Mouse (Mus musculus) adrenal gland, adult 18-20 months (tissue): Measurements from ENCODE around the gene Crybb3. TPM values are rescaled to one million over a fixed set of nuclear protein-coding genes. Genes with fewer than 3 reads are reported as not detected.
"Not testable (repeated sequence)": the region's sequence is repeated elsewhere in the genome, so short reads cannot be mapped to it uniquely, and the experiment has no call there.

Experiments used
- DNase-seq, 2 experiments: peaks; one replicate each; pipeline ENCODE4 v3.0.0; 2021 to 2022; ENCODE audit warnings: low spot score in 2 of 2
- long read RNA-seq, 2 experiments: library from polyadenylated mRNA; stranded (forward); transcript quantifications; one replicate each; pipeline ENCODE4 v2.0.0; 2021
- total RNA-seq, 2 experiments: library from RNA; stranded (reverse); gene quantifications; 1 replicate in 1 of 2; 2 replicates in 1 of 2; pipeline ENCODE4 v1.2.3; 2021

The Crybb3 gene
- 1 to 10 TPM in 1 of 2 experiments, under 1 TPM in 1; 0.50 to 1.3 TPM for total RNA-seq
- long read RNA-seq, experiment 1 = 0 reads
- long read RNA-seq, experiment 2 = 0 reads

DNA sequence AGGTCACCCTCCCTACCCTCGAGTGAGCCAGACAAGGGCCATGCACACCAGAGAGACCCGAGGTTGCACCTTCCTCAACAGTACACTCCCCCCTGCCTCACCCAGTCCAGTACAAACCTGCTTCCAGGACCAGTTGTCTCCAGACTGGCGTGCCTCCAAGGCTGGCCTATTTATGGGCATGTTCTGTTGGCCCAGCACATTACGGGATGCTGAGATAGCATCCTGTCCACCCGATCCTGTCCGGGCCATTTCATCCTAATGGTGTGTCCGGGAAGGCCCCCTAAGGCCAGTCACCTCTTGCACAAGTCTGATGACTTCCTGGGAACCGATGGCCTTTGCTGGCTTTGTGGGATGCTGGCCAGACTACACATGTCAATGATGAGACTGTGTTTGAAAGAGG is at the start of gene Crybb3:
TSS of gene Crybb3 (minus strand) at position 146 of the 400 bp plus-strand sequence.
- DNase-seq = no peak

GRCm38 (mm10) chr5:113128426-113128825 is 47.0 kb upstream of the Crybb3 start:
- DNase-seq = no peak

DNA sequence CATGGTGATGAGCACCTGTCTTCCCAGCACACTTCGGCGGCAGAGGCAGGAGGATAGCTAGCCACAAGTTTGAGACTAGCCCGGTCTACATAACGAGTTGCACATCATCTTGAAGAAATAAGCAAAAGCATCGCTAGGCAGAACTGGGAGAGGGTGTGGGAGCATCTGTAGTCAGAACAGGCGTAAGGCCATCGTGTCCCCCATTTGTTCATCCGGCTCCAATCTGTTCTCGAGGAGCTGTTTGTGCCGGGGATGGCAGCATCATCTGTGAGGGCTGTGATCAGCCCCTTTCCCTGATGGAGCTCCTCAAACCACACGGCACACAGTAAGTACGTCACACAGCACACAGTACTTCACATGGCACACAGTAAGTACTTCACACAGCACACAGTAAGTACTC is 45.1 kb upstream of the Crybb3 start:
- no peak for DNase-seq

GRCm38 (mm10) chr5:113123693-113124092 is 42.3 kb upstream of the Crybb3 start:
- DNase-seq = no peak

DNA sequence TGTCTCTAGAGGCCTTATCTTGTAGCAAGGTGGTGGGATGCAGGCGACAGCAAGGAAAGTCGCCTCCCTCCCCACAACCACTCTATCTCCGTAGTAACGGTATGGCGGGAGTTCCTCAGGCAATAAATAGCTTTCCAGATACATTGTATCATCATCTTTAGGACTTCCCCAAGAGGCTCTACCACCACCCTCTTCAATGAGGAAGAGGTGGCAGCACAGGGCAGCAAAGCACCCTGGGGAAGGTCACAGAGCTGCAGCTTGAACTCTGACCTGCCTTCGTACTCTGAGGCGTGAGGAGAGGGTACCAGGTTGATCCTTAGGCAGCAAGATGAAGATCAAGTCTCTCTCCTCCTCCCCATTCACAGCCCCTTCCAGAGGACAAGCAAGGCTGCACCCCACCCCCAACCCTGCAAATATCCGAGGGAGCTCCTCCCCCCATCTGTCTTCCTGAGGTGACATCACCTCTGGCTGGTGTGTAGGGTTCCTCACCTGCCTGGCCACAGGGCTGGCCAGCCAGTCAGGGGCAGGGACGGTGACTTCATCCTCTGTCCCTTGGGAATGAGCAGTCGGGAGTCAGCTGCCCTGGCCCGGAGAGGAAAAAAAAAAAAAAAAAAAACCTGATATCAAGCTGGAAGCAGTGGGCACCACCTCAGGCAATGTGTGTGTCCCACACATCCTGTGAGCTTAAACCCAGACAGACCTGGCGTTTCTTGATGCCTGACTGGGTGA is 41.1 kb upstream of the Crybb3 start:
- DNase-seq = no peak

- DNase-seq = no peak
These were observed 40.1 kb upstream of the Crybb3 start for GRCm38 (mm10) chr5:113121591-113121875.

DNA sequence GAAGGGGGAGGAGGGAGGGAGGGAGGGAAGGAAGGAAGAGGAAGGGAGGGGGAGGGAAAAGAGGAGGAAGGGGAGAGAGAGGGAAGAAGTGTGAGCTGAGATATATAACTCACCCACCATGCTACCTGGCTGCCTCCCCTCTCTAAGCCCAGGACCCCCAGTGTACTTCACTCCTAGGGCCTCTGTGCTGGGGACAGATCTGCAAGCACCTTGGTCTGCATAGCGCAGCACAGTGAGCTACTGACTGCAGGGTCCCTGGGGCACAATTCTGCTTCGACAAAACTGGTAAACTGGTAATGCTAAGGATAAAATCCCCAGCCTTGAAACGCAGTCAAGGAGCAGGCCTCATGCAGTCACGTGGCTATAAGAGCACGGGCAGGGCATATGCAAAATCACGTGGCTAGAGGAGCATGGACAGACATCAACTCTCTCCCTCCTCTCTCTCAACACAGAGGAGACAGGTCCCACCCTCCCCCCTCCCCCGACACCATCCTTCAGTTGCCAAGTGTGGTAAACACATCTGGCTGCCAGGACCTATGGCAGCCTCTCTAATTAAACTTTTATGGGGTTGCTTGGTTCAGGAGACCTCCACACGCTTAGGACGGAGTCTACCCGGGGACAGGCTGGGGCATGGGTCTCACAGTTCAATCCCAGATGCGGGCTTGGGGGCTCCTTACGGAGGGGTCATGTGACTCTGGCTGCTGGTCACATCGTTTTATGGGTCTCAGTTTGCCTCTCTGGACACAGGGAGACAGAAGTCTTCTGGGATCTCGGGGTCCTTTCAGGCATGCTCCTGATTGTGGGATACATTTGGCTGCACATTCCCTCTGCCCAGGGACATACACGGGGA is 39.6 kb upstream of the Crybb3 start:
- DNase-seq = no peak

- DNase-seq = no peak
These were observed 38.6 kb upstream of the Crybb3 start for GRCm38 (mm10) chr5:113119861-113120465.

DNA sequence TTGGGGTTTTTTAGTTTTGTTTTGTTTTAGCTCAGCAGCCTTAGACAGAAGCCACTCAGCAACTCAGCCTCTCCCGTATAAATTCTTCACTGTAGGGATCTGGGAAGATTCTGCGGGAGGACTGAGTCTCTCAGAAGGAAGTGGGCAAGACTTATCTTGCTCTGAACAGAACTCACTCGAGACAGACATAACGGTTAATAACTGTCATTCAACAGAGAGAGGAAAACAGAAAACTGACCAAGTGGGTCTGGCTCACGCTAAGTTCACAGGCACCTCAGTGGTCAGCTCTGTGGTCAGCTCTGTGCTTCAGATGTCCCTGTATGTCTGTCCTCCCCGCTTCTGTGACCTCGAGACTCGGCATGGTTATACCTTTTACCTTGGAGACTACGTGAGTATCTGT is 37.9 kb upstream of the Crybb3 start:
- DNase-seq = no peak

GRCm38 (mm10) chr5:113118695-113119094 is 37.3 kb upstream of the Crybb3 start:
- DNase-seq = no peak

GRCm38 (mm10) chr5:113117361-113117760 is 36.0 kb upstream of the Crybb3 start:
- no peak for DNase-seq

GRCm38 (mm10) chr5:113115896-113116295 is 34.5 kb upstream of the Crybb3 start:
- no peak for DNase-seq

- DNase-seq = no peak
These were observed 33.2 kb upstream of the Crybb3 start for GRCm38 (mm10) chr5:113114264-113115225.

- DNase-seq = no peak
These were observed 31.7 kb upstream of the Crybb3 start for GRCm38 (mm10) chr5:113113120-113113519.

GRCm38 (mm10) chr5:113111336-113111735 is 30.0 kb upstream of the Crybb3 start:
- DNase-seq = no peak

DNA sequence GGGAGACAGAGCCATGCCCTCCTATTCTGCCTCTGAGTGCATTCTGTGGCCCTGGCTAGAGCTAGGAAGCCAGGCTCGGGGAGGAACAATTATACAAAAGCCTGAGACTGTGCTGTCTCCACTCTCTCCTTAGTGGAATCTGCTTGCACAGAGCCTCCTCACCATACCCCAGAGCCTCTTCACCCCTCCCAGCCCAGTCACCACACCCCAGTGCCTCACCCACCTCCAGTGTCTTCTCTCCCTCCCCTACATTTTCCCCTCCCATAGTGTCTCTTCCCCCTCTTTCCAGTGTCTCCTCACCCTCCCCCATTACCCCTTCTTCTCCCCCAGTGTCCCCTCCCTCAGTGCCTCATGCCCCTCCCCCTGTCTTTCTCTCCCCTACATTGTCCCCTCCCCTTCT is 29.5 kb upstream of the Crybb3 start:
- DNase-seq = no peak

DNA sequence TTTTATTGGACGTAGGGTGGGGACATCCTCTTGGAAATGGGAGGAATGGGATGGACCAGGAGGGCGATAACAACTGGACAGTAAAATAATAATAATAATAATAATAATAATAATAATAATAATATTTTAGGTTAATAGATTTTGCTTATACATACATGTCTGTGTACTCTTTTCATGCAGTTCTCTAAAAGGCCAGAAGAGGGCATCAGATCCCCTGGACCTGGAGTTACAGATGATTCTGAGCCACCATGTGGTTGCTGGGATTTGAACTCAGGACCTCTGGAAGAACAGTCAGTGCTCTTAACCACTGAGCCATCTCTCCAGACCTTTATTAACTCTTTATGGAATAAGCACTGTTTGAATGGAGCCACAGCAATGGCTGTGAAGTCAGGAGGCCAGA is 28.3 kb upstream of the Crybb3 start:
- not testable (repeated sequence) for DNase-seq

DNA sequence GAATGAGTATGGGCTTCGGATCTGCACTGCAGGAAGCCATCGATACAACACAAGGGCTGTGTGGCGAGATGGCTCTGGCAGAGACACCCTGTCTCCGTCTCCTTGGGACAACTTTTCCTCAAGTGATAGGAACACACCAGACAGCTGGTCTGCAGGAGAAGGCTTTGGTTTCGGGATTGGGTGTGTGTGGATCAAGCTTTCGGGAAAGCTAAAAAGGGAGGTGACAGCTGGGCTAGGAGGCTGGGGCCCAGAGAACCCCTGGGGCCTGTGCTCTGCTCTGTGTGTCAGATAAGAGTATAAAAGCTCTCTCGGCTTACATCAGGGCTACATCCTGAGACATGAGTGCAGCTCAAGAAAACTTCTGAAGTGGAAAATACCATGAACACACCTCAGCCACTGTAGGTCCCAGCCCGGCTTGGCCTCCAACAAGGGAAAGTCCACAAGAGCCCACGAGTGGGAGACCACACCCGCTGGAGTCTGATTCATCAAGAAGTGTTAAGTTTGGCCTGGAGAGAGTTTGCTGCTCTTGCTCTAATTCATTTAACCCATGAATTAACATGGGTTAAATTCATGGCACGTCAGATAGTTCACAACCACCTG is 26.9 kb upstream of the Crybb3 start:
- DNase-seq = no peak

- no peak for DNase-seq
These were observed 26.3 kb upstream of the Crybb3 start for GRCm38 (mm10) chr5:113107709-113108108.

GRCm38 (mm10) chr5:113106594-113106993 is 25.2 kb upstream of the Crybb3 start:
- DNase-seq = no peak
